In genomic region chr4:40916592-40917155, GRCm38 (mm10) we compare ENCODE assay signal across 22 mouse cellular contexts. TPM values are rescaled to one million over a fixed set of nuclear protein-coding genes. Genes with fewer than 3 reads are reported as not detected.
DNase-seq lines count a peak whose midpoint lies in the region; ATAC-seq and TF ChIP-seq lines count a peak whose summit lies in the region.
"Had no signal": no experiment of that assay in that cellular context is flagged by ENCODE, and none has a peak within 500 bp of the region (broad histone marks: within the 10 kb centered on the region; RNA-seq: fewer than 3 reads in every experiment).

No protein-coding gene starts in this region.

- ATAC-seq in heart, postnatal 0 days (ENCODE audit: insufficient read depth, low read depth): no peak
- ATAC-seq in forebrain, embryonic 14.5 days: no peak
- ATAC-seq: forebrain, embryonic 13.5 days; midbrain, embryonic 13.5 days had no signal

- no peaks in the 10 kb centered on the region for H3K9me3 ChIP-seq in heart, postnatal 0 days (replicated peaks; ENCODE audit: control insufficient read depth, low read length)
- no peaks in the 10 kb centered on the region for H3K9me3 ChIP-seq in forebrain, embryonic 14.5 days (replicated peaks; ENCODE audit: control insufficient read depth, low read length)
- H3K9me3 ChIP-seq: midbrain, embryonic 13.5 days had no signal

- 90% methylated on average over 7 of the region's 7 CpGs for WGBS in heart, postnatal 0 days
- 92% methylated on average over 7 of the region's 7 CpGs for WGBS in forebrain, embryonic 14.5 days

- TF ChIP-seq CTCF in heart, postnatal 0 days (IDR thresholded peaks at IDR 0.05; ENCODE audit: low read depth): 0 out of 2 replicates have a peak, but pooled peaks have one; percentile 8
- TF ChIP-seq CTCF in layer of hippocampus, adult 2 months (conservative IDR thresholded peaks at IDR 0.05): peak; percentile 55

- H3K9ac ChIP-seq in heart, postnatal 0 days (replicated peaks; ENCODE audit: low read depth, low read length): no peak overlapping the region
- H3K9ac ChIP-seq in forebrain, embryonic 14.5 days (ENCODE audit: low read length): no peak overlapping the region
- H3K9ac ChIP-seq: forebrain, embryonic 13.5 days; midbrain, embryonic 13.5 days had no signal

- no peak for TF ChIP-seq EP300 in heart, postnatal 0 days (IDR thresholded peaks at IDR 0.05; ENCODE audit: low read depth)

- H3K4me3 ChIP-seq in heart, postnatal 0 days (ENCODE audit: low read depth, low read length): no peak overlapping the region
- no peak overlapping the region for H3K4me3 ChIP-seq in layer of hippocampus, adult 2 months
- no peak overlapping the region for H3K4me3 ChIP-seq in forebrain, embryonic 14.5 days (ENCODE audit: low read depth, low read length)
- H3K4me3 ChIP-seq: forebrain, embryonic 13.5 days; midbrain, embryonic 13.5 days had no signal

- H3K27me3 ChIP-seq in heart, postnatal 0 days (ENCODE audit: control insufficient read depth, insufficient read depth, low read length): no peaks in the 10 kb centered on the region
- no peaks in the 10 kb centered on the region for H3K27me3 ChIP-seq in forebrain, embryonic 14.5 days (replicated peaks; ENCODE audit: control insufficient read depth, insufficient read depth, low read length)
- H3K27me3 ChIP-seq: forebrain, embryonic 13.5 days; midbrain, embryonic 13.5 days had no signal

- DNase-seq in heart, postnatal 0 days (ENCODE audit: low spot score): no peak
- no peak for DNase-seq in heart, adult 11 months
- no peak for DNase-seq in layer of hippocampus, adult 2 months (ENCODE audit: low spot score in 2 of 2)
- no peak for DNase-seq in layer of hippocampus, adult 11-12 months (ENCODE audit: low spot score)
- peak; percentile 42 for DNase-seq in 416B (ENCODE audit: low read depth)
- peak; percentile 66 for DNase-seq in R1 (ENCODE audit: low read depth, low spot score)
- DNase-seq in forebrain, embryonic 14.5 days (ENCODE audit: low spot score): no peak
- DNase-seq: B cell, adult 2 months; cerebellum, adult 11 months; cerebellum, postnatal 14 days; lung, adult 18-20 months; right cerebral cortex, postnatal 14 days; thymus, postnatal 36 days had no signal

- H3K4me1 ChIP-seq in heart, postnatal 0 days (ENCODE audit: control insufficient read depth, insufficient read depth): peaks cover 14% of the 10 kb centered on the region; the same call in 1 of the 2 replicates
- H3K4me1 ChIP-seq in forebrain, embryonic 14.5 days (ENCODE audit: control insufficient read depth, insufficient read depth, low read length): no peaks in the 10 kb centered on the region
- H3K4me1 ChIP-seq: forebrain, embryonic 13.5 days; midbrain, embryonic 13.5 days had no signal

- no peak overlapping the region for H3K4me2 ChIP-seq in heart, postnatal 0 days (ENCODE audit: low read depth, low read length)
- no peak overlapping the region for H3K4me2 ChIP-seq in forebrain, embryonic 14.5 days (ENCODE audit: low read length)
- H3K4me2 ChIP-seq: forebrain, embryonic 13.5 days; midbrain, embryonic 13.5 days had no signal

- no peaks in the 10 kb centered on the region for H3K36me3 ChIP-seq in heart, postnatal 0 days (replicated peaks; ENCODE audit: control insufficient read depth, insufficient read depth, low read length)
- H3K36me3 ChIP-seq in forebrain, embryonic 14.5 days (ENCODE audit: control insufficient read depth, insufficient read depth, low read length): no peaks in the 10 kb centered on the region
- H3K36me3 ChIP-seq: midbrain, embryonic 13.5 days had no signal

- H3K27ac ChIP-seq in heart, postnatal 0 days (ENCODE audit: low read depth): no peak overlapping the region
- no peak overlapping the region for H3K27ac ChIP-seq in layer of hippocampus, adult 2 months
- H3K27ac ChIP-seq in forebrain, embryonic 14.5 days (ENCODE audit: low read depth, low read length): no peak overlapping the region
- H3K27ac ChIP-seq: forebrain, embryonic 13.5 days; midbrain, embryonic 13.5 days had no signal

RNA-seq across cellular contexts. Expression of gene Spink4, which starts 3.2 kb away (rescaled TPM):
- 2.7 TPM in 1 of 2 replicates, not detected in the other for total RNA-seq in heart, postnatal 0 days (2014; rRNA removed; ENCODE audit: low replicate concordance)
- polyA plus RNA-seq in heart, postnatal 0 days (2015; fragmentation: Nextera tagmentation; extraction: Ambion mirVana): 7.7 and 7.8 TPM in 2 replicates
- total RNA-seq in layer of hippocampus, adult 2 months (2021): not detected
- polyA plus RNA-seq in forebrain, embryonic 14.5 days (2014; fragmentation: Nextera tagmentation; extraction: Ambion mirVana): not detected in 2 replicates
- total RNA-seq: ES-E14; layer of hippocampus, adult 8-10 months; left cerebral cortex, adult 18-20 months; megakaryocyte progenitor cell, adult 5-6 weeks had no signal
- polyA plus RNA-seq: forebrain, embryonic 13.5 days; hindbrain, embryonic 11.5 days; limb, embryonic 11.5 days; midbrain, embryonic 13.5 days; neural tube, embryonic 14.5 days had no signal

RNA-seq across cellular contexts. Expression of gene Bag1, which starts 31.4 kb away (rescaled TPM):
- total RNA-seq in heart, postnatal 0 days (2014; rRNA removed; ENCODE audit: low replicate concordance): 77.3 and 98.8 TPM in 2 replicates
- polyA plus RNA-seq in heart, postnatal 0 days (2015; fragmentation: Nextera tagmentation; extraction: Ambion mirVana): 213 and 222 TPM in 2 replicates
- 100 to 1,000 TPM; 149 to 151 TPM for total RNA-seq in layer of hippocampus, adult 2 months (2021)
- 209 and 216 TPM in 2 replicates for polyA plus RNA-seq in forebrain, embryonic 14.5 days (2014; fragmentation: Nextera tagmentation; extraction: Ambion mirVana)

RNA-seq across cellular contexts. Expression of gene Chmp5, which starts 31.5 kb away (rescaled TPM):
- 17.7 and 26.8 TPM in 2 replicates for total RNA-seq in heart, postnatal 0 days (2014; rRNA removed; ENCODE audit: low replicate concordance)
- 72.3 and 77.3 TPM in 2 replicates for polyA plus RNA-seq in heart, postnatal 0 days (2015; fragmentation: Nextera tagmentation; extraction: Ambion mirVana)
- total RNA-seq in layer of hippocampus, adult 2 months (2021): 10 to 100 TPM; 81.5 to 84.7 TPM
- polyA plus RNA-seq in forebrain, embryonic 14.5 days (2014; fragmentation: Nextera tagmentation; extraction: Ambion mirVana): 192 and 200 TPM in 2 replicates

RNA-seq across cellular contexts. Expression of gene Nfx1, which starts 54.0 kb away (rescaled TPM):
- total RNA-seq in heart, postnatal 0 days (2014; rRNA removed; ENCODE audit: low replicate concordance): 32.5 and 40.0 TPM in 2 replicates
- 27.2 and 27.6 TPM in 2 replicates for polyA plus RNA-seq in heart, postnatal 0 days (2015; fragmentation: Nextera tagmentation; extraction: Ambion mirVana)
- 10 to 100 TPM; 72.0 to 77.1 TPM for total RNA-seq in layer of hippocampus, adult 2 months (2021)
- polyA plus RNA-seq in forebrain, embryonic 14.5 days (2014; fragmentation: Nextera tagmentation; extraction: Ambion mirVana): 75.9 and 97.1 TPM in 2 replicates

Comparison
In these comparisons a context has a peak if more than half of its experiments do, and no peak if none do; other contexts are left out.
1. DNase-seq: peak in 416B (single experiment) and R1 (single experiment); none in heart, postnatal 0 days (single experiment), heart, adult 11 months (single experiment), layer of hippocampus, adult 2 months (0 of 2), layer of hippocampus, adult 11-12 months (single experiment) and forebrain, embryonic 14.5 days (single experiment).